Mouse (Mus musculus) mature B cell (primary cell): Measurements from ENCODE around the gene Nobox.

Experiments used
- in situ Hi-C: fragments of 300-500 bp; cut with MboI; formaldehyde crosslinking; loops from 2 replicates; pipeline ENCODE4 v1.14.3; 2019

The Nobox gene

DNA sequence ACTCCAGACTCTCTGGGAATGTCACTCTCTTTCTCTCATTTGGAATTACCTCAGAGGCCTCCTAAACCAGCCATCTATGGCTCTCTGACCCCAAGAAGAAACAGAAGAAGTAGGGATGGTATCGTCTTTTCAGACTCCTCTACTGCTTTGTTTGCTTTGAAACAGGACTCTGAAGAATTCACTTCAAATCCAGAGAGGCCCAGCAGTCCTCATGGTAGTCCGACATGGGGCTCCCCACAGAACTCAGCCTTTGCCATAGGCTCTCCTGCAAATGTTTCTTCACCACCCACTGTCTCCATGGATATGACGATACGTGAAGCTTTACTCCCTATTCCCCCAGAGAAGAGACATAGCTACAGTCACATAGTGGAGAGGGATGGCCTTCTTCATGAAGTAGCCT is 35.2 kb downstream of the Nobox start:
- in situ Hi-C loops, result no loop called here

DNA sequence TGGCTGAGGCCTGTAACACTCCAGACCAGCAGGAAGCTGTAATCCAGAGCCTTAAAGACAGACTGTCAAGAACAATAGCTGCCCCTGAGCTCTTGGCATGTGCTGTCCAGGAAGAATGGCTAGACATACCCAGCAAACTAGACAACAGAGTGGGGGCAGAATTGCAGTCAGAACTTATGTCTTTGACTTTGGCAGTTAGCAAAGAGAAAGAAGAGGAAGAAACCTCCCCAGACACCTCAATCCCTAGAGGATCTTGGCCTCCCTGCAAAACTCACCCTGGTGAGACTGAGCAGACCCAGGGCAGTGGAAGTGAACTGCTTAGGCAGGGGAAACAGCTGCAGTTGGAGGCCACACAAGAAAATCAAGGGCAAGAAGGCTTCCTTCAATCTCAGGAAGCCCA is 36.8 kb downstream of the Nobox start:
- in situ Hi-C loops, result no loop called here

DNA sequence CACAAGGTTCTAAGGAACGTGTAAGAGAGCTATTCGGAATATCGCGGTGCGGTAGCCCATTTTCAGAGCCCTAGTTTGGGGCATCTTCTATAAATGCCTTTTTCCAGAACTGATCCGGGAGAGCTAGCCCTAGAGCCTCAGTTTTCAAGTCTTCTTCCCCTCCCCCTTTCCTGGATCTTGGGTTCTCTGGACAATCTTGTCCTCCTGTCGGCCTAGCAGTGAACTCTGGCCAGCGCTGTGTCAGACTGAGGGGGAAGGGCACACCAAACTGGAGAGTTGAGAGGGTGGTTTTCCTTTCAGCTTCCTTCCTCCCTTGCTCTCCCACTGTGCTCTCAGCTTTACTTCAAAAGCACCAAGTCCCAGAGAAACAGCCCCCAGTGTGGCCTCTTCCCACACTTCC is 43.0 kb downstream of the Nobox start:
- in situ Hi-C loops, result no loop called here

DNA sequence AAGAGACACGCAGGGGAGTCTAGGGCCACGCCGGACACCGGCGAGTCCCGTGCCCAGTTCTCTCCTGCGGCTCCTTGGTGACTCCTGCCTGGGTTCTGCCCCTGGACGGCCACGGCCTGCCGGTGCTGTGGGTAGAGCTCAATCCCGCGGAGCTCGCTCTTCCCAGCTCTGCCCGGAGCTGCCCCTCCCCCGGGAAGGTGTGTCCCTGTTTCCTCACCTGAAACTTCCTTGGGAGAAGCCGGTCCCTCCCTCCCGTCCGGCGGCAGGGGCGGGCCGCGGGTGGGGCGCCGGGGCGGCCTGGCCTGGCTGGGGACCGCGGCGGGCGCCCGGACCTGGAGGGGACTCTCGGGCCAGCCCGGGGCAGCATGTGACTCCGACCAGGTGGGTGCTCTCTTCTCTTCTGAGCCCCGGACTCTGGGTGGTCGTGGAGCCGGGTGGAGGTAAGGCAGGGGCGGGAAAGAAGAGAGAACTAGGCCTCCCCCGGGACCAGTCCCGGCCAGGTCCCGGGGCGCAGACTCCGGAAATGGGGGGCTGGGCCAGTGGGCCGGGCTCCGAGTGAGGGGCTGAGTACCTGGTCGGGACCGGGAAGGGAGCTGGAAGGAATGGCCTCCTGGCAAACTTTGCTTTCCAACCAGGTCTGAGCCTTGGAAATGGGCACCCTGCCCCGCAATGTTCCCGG is 43.9 kb downstream of the Nobox start, which contains the start of gene Arhgef5:
Gene Arhgef5, plus strand, starts transcription at position 220 of the 679 bp plus-strand sequence.
- in situ Hi-C loops, result no loop called here

DNA sequence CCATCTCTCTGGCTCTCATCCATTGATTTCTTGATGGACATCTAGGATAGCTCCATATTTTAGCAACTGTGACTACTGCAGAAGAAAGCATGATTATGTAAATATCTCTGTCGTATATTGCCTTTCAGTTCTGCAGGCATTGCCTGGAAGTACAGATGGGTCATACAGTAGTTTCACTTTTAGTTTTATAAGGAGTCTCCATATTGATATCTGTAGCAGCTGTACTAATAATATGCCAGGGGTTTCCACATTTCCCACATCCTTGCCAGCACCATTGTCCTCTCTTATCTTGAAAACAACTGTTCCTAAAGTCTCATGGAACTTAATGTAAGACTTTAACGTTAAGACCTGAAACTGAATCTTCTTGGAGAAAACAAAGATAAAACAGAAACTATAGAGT is 48.6 kb downstream of the Nobox start:
- in situ Hi-C loops, result no loop called here

DNA sequence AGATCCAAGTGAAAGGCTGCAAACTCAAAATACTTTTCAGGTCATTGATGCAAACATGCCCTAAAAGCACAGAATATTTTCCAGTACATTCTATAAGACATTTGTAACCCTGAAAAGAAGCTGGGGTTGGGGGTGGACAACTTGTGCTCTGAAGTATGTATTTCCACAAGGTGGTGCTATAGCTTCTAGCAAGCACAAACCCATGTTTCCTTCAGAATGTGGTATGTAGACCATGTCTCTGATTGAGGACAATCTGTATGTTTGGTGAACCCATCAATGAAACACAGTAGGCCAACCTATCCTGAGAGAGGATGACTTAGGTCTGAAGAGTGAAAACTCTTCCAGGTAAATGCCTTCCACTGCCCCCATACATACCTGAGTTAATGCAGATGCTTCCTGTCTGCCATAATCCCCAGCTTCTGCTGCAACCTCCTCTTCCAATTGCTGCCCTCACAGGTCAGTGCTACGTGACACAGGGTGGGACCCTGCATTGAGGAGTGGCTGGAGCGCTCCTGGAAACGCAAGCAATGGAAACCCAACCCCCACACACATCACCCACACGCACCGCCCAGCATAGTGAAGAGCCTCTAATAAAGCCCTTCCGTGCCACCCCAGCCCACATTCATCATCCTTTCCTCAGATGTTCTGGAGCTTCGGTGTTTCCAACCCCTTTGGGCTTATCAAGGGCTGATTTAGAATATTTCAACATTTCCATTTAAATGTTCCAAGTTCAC is 55.0 kb downstream of the Nobox start:
- in situ Hi-C loops, result no loop called here
